Mouse (Mus musculus) intestine, embryonic 16.5 days (tissue): ENCODE results near the gene Stn1. TPM values are rescaled to one million over a fixed set of nuclear protein-coding genes. Genes with fewer than 3 reads are reported as not detected.
A peak's percentile ranks its signal among the peaks of the same experiment; 100 is the strongest.

Source experiments
- ATAC-seq: fragments of 200-750 bp; cut with Nextera tagmentation; 2 replicates; pipeline ENCODE4 v1.8.0; 2017; ENCODE audit warnings: moderate TSS enrichment, moderate library complexity
- H3K27ac ChIP-seq: fragments of 300-500 bp; sonication (generic); 2 replicates; pipeline ENCODE4 v1.5.1; 2014; ENCODE audit warnings: mild to moderate bottlenecking, low read length
- H3K27me3 ChIP-seq: fragments of 300-500 bp; sonication (generic); replicated peaks from 2 replicates; pipeline ENCODE4 v1.6.1; 2014; ENCODE audit warnings: low read length, control low read depth, mixed read lengths; ENCODE audit not compliant: control insufficient read depth, insufficient read depth
- H3K36me3 ChIP-seq: fragments of 300-500 bp; sonication (generic); 2 replicates; pipeline ENCODE4 v1.6.1; 2014; ENCODE audit warnings: low read length, control low read depth; ENCODE audit not compliant: control insufficient read depth, insufficient read depth
- H3K4me1 ChIP-seq: fragments of 300-500 bp; sonication (generic); 2 replicates; pipeline ENCODE4 v1.6.1; 2014; ENCODE audit warnings: low read length, control low read depth, mixed read lengths; ENCODE audit not compliant: control insufficient read depth, insufficient read depth
- H3K4me2 ChIP-seq: fragments of 300-500 bp; sonication (generic); 2 replicates; pipeline ENCODE4 v1.6.1; 2014; ENCODE audit warnings: low read depth, low read length, control low read depth
- H3K4me3 ChIP-seq: fragments of 300-500 bp; sonication (generic); 2 replicates; pipeline ENCODE4 v1.5.1; 2014; ENCODE audit warnings: mild to moderate bottlenecking, low read length
- H3K9ac ChIP-seq: fragments of 300-500 bp; sonication (generic); 2 replicates; pipeline ENCODE4 v1.6.1; 2014; ENCODE audit warnings: low read depth, low read length
- H3K9me3 ChIP-seq: fragments of 300-500 bp; sonication (generic); 2 replicates; pipeline ENCODE4 v1.6.1; 2016; ENCODE audit warnings: low read length, control low read depth; ENCODE audit not compliant: control insufficient read depth
- WGBS: fragments of 180-500 bp; shearing (Covaris S2); extraction: QIAGEN DNeasy Blood & Tissue Kit; methylation state at CpG from one replicate; pipeline ENCODE4 v1.1.7; 2014; 5-methylcytosine and 5-hydroxymethylcytosine counted together
- polyA plus RNA-seq: library from polyadenylated mRNA; unstranded; fragments of >200 nt; fragmentation: Nextera tagmentation; extraction: Ambion mirVana; gene quantifications from 2 replicates; pipeline ENCODE4 v1.2.1, GENCODE M21; 2015

Gene Stn1
- polyA plus RNA-seq, 1 experiment from 2014 or later, result 43.9 TPM

DNA sequence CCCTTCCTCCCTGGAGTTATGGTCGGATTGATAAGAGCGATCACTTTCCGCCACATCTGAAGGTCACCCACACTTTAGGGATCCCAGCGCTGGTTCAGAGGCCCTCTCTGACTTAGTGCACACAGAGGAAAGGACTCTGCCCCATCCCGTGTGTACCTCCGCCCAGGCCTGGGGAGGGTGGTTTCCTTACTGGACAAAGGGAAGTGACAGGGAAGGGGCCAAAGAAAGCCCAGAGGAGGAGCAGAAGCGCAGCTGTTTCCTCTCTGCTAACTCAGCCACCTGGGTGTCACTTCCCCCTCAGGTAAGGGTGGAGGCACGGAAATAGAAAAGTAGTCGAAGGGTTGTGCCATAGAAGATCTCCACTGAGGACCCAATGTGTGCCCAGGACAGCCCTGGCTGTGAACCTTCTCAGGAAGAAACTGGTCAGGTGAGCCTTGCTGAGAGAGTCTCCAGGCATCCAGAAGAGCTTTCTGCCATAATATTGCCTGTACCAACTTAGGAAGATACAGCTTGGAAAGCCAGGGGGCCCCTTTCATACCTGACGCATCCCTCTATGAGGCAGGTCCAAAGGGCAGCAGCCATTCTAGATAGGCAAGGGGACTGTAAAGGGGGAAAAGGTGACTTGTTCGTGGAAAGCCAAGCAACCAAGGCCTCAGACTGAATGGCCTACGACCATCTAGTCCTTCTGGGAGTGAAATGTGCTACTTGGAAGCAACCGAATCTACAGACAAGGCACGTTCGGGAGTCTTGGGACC is 82.1 kb downstream of the Stn1 start:
- ATAC-seq, result peak; percentile 82
- peaks cover 76% of the 10 kb centered on the region for H3K4me1 ChIP-seq
- H3K27me3 ChIP-seq, result no peaks in the 10 kb centered on the region
- H3K9ac ChIP-seq, result peak overlapping the region; percentile 56
- 51% methylated on average over 15 of the region's 15 CpGs for WGBS
- no peaks in the 10 kb centered on the region for H3K36me3 ChIP-seq
- peak overlapping the region; percentile 45 for H3K4me2 ChIP-seq
- H3K4me3 ChIP-seq, result peak overlapping the region; percentile 38
- peak overlapping the region; percentile 93 for H3K27ac ChIP-seq
- no peaks in the 10 kb centered on the region for H3K9me3 ChIP-seq

DNA sequence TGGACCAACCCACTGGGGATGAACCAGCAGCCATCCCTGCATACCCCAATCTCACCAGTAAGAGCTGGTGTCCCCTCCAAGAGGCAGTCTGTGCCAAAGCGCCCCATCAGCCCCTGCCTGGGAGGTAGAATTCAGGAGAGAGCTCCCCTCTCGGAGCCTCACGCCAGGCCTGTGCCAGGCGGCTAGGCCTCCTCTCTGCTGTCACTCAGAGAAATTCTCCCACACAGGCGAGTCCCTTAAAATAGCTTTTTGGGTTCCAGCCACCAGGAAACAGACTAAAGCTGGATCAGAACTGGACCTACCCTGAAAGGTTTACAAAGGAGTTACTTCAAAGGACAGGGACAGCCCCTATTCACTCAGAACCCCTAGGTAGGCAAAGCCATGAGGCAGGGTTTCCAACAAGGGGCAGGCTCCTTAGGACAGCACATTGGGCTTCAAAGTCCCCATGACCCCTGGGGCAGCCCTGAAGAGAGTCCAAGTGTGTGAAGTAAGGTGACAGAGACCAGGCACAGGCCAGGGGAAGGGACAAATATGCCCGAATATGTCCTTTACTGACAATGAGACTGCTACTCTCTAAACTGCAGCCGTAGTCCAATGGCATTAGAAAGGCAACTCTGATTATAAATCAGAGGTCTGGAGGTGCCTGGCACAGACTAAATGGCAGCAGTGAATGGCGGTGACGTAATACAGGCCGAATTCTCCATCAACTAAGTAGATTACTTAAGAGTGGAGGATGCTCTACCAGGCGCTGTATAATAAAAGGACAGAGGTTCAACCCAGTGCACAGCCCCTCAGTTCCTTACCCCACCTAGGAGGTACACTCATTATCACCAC is 82.9 kb downstream of the Stn1 start:
- no peaks in the 10 kb centered on the region for H3K9me3 ChIP-seq
- peak overlapping the region; percentile 56 for H3K9ac ChIP-seq
- no peak for ATAC-seq
- H3K36me3 ChIP-seq, result no peaks in the 10 kb centered on the region
- no peaks in the 10 kb centered on the region for H3K27me3 ChIP-seq
- H3K4me1 ChIP-seq, result peaks cover 75% of the 10 kb centered on the region
- peak overlapping the region; percentile 45; the same call in 1 of the 2 replicates for H3K4me2 ChIP-seq
- WGBS, result 63% methylated on average over 11 of the region's 11 CpGs
- H3K4me3 ChIP-seq, result no peak overlapping the region; the same call in 1 of the 2 replicates
- H3K27ac ChIP-seq, result peak overlapping the region; percentile 93

- Histone ChIP-seq H3K27me3 (no peaks in the 10 kb centered on the region), H3K4me3 (no peak overlapping the region), H3K9me3 (no peaks in the 10 kb centered on the region), H3K27ac (no peak overlapping the region), H3K36me3 (no peaks in the 10 kb centered on the region), H3K9ac (no peak overlapping the region), H3K4me2 (no peak overlapping the region), H3K4me1 (peaks cover 77% of the 10 kb centered on the region)
- 87% methylated on average over 7 of the region's 7 CpGs for WGBS
- no peak for ATAC-seq
Measured at GRCm38 (mm10) chr19:47453352-47453751, 84.0 kb downstream of the Stn1 start.

DNA sequence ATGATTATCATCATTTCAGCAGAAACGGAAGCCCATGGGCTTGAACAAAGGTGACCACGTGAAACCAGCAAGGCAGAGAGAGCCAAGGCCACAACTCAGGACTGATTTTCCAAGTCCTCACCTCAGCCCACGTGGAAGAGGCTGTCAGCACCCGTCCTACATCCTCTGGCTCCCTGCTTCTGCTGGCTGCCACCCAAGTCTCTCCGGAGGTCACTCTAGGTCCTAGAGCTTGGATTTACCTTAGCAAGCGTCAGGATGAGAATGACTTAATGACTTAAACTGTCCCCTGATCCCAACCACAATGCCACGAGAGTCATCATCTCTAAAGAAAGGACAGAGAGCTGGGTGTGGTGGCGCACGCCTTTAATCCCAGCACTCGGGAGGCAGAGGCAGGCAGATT is 84.6 kb downstream of the Stn1 start:
- H3K9ac ChIP-seq, result no peak overlapping the region
- H3K27me3 ChIP-seq, result no peaks in the 10 kb centered on the region
- WGBS, result 85% methylated on average over 10 of the region's 10 CpGs
- no peak overlapping the region for H3K27ac ChIP-seq
- H3K36me3 ChIP-seq, result no peaks in the 10 kb centered on the region
- no peaks in the 10 kb centered on the region for H3K9me3 ChIP-seq
- peaks cover 77% of the 10 kb centered on the region for H3K4me1 ChIP-seq
- H3K4me3 ChIP-seq, result no peak overlapping the region
- H3K4me2 ChIP-seq, result no peak overlapping the region
- no peak for ATAC-seq

DNA sequence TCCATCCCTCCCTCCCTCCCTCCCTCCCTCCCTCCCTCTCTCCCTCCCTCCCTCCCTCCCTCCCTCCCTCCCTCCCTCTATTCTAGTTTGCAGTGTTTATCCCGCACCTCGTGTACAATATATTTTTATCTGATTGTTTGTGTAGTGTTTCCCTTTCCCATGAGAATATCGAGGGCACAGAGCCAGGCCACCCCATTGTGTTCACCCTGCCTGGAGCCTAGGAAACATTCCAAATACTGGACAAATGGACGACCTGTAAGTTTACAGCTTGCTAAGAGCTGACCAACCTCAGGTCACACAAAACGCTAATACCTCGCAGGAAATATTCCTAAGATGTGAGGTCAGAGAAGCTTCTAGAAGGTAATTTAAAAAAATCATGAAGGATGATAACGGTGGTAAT is 85.1 kb downstream of the Stn1 start:
- Histone ChIP-seq H3K9ac (no peak overlapping the region), H3K4me3 (no peak overlapping the region), H3K36me3 (no peaks in the 10 kb centered on the region), H3K27ac (no peak overlapping the region), H3K27me3 (no peaks in the 10 kb centered on the region), H3K4me1 (peaks cover 76% of the 10 kb centered on the region), H3K9me3 (no peaks in the 10 kb centered on the region), H3K4me2 (no peak overlapping the region)
- WGBS, result 61% methylated on average over 7 of the region's 7 CpGs
- no peak for ATAC-seq

DNA sequence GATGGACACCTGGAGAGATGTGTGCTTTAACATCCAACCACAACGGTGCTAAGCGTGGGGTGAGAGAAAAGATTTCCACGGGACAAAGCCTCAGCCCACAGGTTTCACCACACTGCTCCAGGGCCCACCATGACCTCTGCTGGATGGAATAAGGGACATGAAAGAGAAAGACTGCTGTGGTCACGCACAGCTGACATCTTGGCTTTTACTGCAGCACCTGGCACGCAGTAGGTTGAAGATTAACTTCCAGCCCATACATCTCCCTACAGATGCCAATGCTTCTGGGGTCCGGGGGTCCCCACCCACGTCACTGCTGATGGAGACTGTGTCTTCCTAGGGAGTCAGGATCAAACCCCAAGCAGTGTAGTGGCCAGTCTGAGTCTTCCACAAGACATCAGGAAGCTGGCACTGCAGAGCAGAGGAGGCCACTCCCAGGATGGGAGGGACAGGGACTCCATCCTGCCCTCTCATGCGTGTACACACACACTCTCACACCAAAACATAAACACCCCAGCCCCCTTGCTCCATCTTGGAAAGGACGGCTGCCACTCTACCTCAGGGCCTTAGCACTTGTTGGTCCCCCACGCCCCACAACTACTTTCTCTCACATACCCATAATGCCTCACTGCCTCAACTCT is 85.7 kb downstream of the Stn1 start:
- Histone ChIP-seq H3K27ac (peak overlapping the region; percentile 27), H3K9ac (no peak overlapping the region), H3K36me3 (no peaks in the 10 kb centered on the region), H3K4me1 (peaks cover 81% of the 10 kb centered on the region), H3K4me2 (no peak overlapping the region), H3K9me3 (no peaks in the 10 kb centered on the region), H3K4me3 (no peak overlapping the region), H3K27me3 (no peaks in the 10 kb centered on the region)
- ATAC-seq, result no peak
- 71% methylated on average over 10 of the region's 10 CpGs for WGBS

Other genes starting within 250 kb of the Stn1 start
- gene Sh3pxd2a, start 73.1 kb downstream of the Stn1 start, polyA plus RNA-seq, result 3.0 and 3.6 TPM in 2 replicates
- gene Slk, start 42.2 kb upstream of the Stn1 start, polyA plus RNA-seq, result 9.0 and 10.1 TPM in 2 replicates
- 0.42 and 0.58 TPM in 2 replicates for gene Col17a1, start 154.6 kb upstream of the Stn1 start, polyA plus RNA-seq
- 187 and 188 TPM in 2 replicates for gene Sfr1, start 194.2 kb upstream of the Stn1 start, polyA plus RNA-seq